Mouse (Mus musculus) bone marrow, adult 2 months (tissue): ENCODE data around the gene Rexo1.

Source experiments
- CTCF ChIP-seq: fragments of 200-500 bp; IDR thresholded peaks from 2 replicates; pipeline ENCODE4 v1.5.1; 2011; ENCODE audit warnings: low read length, control low read depth; ENCODE audit not compliant: control insufficient read depth, insufficient read depth
- POLR2A ChIP-seq: fragments of 200-500 bp; IDR thresholded peaks from 2 replicates; pipeline ENCODE4 v1.6.1; 2011; ENCODE audit warnings: low read depth, mild to moderate bottlenecking, control low read depth, low read length, borderline replicate concordance; ENCODE audit not compliant: control insufficient read depth

GRCm38 (mm10) chr10:80568876-80569275 lies 7.5 kb upstream of the Rexo1 start:
- TF ChIP-seq POLR2A (no peak), CTCF (no peak)
